Mouse (Mus musculus) cerebellum, adult 2 months (tissue): ENCODE measurements around the gene Gm10271.
A peak's percentile ranks its signal among the peaks of the same experiment; 100 is the strongest.

Experiments
- CTCF ChIP-seq: fragments of 200-500 bp; IDR thresholded peaks from 2 replicates; pipeline ENCODE4 v1.5.1; 2011; ENCODE audit warnings: low read depth, mild to moderate bottlenecking, control low read depth, low read length, moderate library complexity, borderline replicate concordance; ENCODE audit not compliant: insufficient read depth
- POLR2A ChIP-seq: fragments of 200-500 bp; IDR thresholded peaks from 2 replicates; pipeline ENCODE4 v1.6.1; 2011; ENCODE audit warnings: low read length, control low read depth, borderline replicate concordance; ENCODE audit not compliant: insufficient read depth

DNA sequence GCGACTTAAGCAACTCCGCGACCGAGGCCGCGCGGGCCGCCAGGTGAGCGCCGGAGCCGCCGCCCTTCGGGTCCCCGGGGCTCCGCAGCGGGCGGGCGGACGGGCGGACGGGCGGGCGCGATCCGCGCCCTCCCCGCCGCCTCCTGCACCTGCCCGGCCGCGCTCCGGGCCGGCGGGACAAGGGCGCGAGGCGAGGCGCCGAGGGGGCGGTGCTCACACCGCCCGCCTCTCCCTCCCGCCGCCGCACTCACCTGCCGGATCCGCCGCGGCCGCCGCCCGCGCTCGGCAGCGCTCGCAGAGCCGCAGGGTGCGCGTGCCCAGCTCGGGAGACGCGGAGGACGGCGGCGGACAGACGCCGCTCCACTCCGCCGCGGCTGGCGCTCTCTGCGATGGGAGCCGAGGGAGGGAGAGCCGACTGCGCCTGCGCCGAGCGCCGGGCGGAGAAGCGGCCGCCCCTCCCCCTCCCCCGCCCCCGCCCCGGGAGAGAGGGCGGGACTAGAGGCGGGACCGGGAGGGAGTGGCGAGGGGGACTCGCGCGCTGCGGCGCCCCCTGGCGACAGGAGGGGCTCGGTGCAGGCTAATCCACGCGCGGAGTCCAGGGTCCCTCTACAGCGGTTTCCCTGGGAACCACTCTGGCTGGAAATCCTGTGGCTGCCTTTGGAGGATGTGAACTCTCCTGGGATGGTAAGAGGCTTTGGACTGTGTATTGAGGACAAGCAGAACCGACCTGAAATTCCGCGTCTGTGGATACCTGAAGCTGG lies 22.2 kb downstream of the Gm10271 start, which contains the start of gene Rab3ip:
- TF ChIP-seq POLR2A (peak; percentile 78), CTCF (peak; percentile 77)
